Mouse (Mus musculus): Measurements from ENCODE around the gene Col18a1.

DNA sequence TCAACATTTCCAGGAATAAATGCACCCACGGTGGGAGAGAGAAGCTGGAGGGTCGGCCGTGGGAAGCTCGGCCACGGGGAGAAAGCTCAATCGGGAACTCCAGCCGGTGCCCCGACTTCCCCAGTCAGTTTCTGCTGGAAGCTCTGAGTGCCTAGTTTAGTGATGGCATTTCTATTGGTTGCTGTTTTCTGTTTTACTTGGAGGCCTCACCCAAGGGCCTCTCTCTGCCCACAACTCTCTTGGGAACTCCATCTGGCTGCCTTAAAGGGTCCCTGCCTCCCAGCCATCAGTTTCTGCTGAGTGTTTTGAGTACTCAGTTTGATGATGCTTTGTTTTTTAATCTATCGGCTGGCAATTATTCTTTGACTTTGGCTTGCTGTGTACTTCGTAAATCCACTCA lies 109.6 kb downstream of the Col18a1 start:
- TF ChIP-seq CTCF (conservative IDR thresholded peaks at IDR 0.05; ENCODE audit: low read length) (no peak), POU5F1 (IDR thresholded peaks at IDR 0.05; ENCODE audit: borderline replicate concordance, low read length) (no peak)

All from E14TG2a.4 (cell line).